Mouse (Mus musculus) heart, adult 2 months (tissue): ENCODE measurements around the gene Bcat2.

Experiments
- CTCF ChIP-seq: fragments of 200-600 bp; IDR thresholded peaks from 2 replicates; pipeline ENCODE4 v1.8.1; 2022; ENCODE audit warnings: antibody characterized with exemption, mild to moderate bottlenecking, moderate library complexity
- EP300 ChIP-seq: fragments of 200-500 bp; IDR thresholded peaks from 2 replicates; pipeline ENCODE4 v1.6.1; 2011; ENCODE audit warnings: low read depth, low read length, control low read depth; ENCODE audit not compliant: insufficient read depth
- POLR2A ChIP-seq: fragments of 200-500 bp; IDR thresholded peaks from 2 replicates; pipeline ENCODE4 v1.6.1; 2011; ENCODE audit warnings: mild to moderate bottlenecking, low read depth, low read length, control low read depth; ENCODE audit not compliant: insufficient read depth

GRCm38 (mm10) chr7:45564811-45565210, 5.1 kb upstream of the Bcat2 start:
- TF ChIP-seq CTCF (no peak), POLR2A (no peak), EP300 (no peak)
